Mouse (Mus musculus): ENCODE results near the gene Brd1.

Gene Brd1

GRCm38 (mm10) chr15:88688120-88688519 is 45.9 kb downstream of the Brd1 start:
- no peak for DNase-seq (ENCODE audit: low read depth, low spot score)

DNA sequence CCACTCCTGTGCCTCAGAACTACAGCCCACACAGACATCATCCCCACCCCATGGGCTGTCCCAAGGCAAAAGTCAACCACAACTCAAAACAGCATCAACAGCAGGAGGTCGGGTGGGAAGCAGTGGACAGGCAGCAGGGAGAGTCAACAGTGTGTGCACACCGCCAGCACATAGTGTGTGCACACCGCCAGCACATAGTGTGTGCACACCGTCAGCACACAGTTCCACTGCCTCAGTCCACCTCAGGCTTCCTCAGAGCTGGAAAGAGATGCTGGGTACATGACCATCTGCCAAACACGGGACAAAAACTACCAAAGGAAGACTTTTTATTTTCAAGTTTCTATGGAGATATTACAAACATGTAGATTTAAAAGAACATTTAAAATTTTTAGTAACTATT is 47.3 kb downstream of the Brd1 start:
- DNase-seq (ENCODE audit: low read depth, low spot score): no peak

GRCm38 (mm10) chr15:88684039-88684438 is 50.0 kb downstream of the Brd1 start:
- peak; percentile 75 for DNase-seq (ENCODE audit: low read depth, low spot score)

DNA sequence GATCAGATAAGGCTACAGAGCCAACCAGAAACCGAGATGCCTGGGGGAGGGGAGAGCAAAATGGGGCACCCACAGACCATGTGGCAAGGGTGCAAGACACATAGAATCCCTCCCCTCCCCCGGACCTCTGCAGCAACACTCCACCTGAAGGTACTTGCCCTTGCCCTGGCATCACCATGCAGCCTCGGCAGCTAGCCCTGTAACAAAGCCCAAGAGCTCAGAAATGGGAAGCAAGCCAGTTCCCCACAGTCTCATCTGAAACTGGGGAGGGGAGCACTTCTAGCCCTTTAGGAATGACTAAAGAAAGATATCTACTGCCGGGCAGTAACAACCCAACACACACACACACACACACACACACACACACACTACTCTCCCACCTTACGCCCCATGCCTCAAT is 53.1 kb downstream of the Brd1 start:
- no peak for DNase-seq (ENCODE audit: low read depth, low spot score)

GRCm38 (mm10) chr15:88677568-88677967 is 56.5 kb downstream of the Brd1 start:
- no peak for DNase-seq (ENCODE audit: low read depth, low spot score)

- no peak for DNase-seq (ENCODE audit: low read depth, low spot score)
Measured at GRCm38 (mm10) chr15:88675998-88676397, 58.0 kb downstream of the Brd1 start.

- DNase-seq (ENCODE audit: low read depth, low spot score): no peak
Measured at GRCm38 (mm10) chr15:88668693-88669092, 65.3 kb downstream of the Brd1 start.

DNA sequence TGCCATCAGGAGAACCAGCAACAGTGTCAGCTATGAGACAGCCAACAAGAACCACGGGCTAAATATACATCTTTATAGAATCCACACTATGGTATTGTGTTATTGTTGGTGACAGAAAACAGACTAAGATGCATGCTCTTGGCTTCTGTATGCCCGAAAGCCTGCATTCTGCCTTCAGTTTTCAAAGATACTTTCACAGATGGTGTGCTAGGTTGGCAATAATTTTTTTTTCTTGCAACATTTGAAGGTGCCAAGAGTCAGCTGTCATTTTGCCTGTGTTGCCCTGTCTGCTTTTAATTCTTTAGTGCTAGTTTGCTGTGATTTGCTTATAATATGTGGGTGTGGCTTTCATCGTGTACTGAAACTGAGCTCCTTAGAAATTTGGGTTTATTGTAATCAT is 66.4 kb downstream of the Brd1 start:
- no peak for DNase-seq (ENCODE audit: low read depth, low spot score)

DNA sequence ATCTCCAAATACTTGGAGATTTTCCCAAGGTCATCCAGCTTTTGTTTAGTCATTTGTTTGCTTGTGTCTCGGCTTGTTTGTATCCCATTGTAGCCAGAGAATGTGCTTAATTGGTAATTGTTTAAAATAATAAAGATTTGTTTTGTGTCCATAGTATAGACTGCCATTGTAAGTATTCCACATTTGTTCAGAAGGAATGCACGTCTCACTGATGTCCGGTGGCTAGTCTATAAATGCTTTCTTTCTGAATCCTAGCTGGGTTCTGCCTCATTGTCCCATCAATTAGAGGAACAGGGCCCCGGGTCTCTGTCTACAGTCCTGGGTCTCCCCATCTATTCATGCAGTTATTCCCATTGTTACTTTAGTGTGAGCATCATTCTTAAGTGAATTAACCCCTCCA is 68.2 kb downstream of the Brd1 start:
- no peak for DNase-seq (ENCODE audit: low read depth, low spot score)

DNA sequence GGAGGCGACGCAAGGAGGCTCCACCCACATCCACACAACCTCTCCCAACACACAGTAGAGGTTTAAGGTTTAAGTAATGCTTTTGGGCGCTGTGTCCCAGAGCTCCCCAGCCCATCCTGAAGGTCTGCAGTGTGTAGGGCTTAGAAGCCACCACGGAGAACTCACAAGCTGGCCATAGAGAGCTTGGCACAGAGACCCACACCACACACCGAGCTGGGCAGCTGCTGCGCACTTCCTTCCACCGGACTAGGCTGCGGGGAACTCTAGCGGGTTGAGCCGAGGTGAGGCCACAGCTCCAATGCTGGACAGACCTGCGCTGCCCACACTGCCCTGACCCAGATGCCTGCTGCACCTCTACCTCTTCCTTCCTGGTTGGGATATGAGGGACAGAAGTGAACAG is 71.0 kb downstream of the Brd1 start:
- peak; percentile 39 for DNase-seq (ENCODE audit: low read depth, low spot score)

GRCm38 (mm10) chr15:88662111-88662850 is 71.8 kb downstream of the Brd1 start:
- peak; percentile 88 for DNase-seq (ENCODE audit: low read depth, low spot score)

- no peak for DNase-seq (ENCODE audit: low read depth, low spot score)
Measured at GRCm38 (mm10) chr15:88661654-88662053, 72.4 kb downstream of the Brd1 start.

DNA sequence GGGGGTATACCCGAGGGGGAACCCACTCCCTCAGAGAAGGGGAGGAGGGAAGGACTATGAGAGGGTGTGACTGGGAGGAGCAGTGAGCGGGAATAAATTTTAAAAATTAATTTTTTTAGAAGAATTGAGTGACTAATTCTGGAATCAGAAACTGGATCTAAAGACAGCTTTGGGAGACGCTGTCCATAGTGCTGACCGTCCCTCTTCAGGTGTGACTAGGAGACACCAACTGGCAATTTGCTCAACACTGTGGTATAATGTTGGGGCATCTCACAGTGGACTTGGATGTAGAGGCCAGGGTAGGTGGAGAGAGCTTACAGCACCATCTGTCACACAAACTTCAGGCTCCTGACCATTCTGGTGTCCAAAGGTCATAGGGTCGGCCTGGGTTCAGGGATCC is 82.0 kb downstream of the Brd1 start:
- DNase-seq (ENCODE audit: low read depth, low spot score): no peak

DNA sequence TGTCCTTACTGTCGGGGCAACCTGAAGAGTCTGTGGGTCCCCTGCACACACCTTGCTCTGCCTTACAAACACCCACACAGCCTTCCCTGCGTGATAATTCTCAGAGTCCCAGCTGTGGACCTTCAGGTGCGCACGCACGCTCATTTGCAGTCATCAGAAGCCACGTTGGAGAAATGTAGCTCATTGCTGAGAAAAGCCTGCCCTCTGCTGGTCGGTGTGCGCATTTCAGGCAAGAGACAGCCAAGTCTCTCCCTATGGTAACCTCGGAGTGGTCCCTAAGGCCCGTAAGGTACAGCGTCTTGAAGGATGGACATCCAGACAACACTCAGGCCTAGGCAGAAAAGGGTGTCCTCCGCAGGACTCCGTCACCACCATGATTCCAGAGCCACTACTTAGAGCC is 83.0 kb downstream of the Brd1 start:
- peak; percentile 81 for DNase-seq (ENCODE audit: low read depth, low spot score)

Measured in ZHBTc4 (cell line).